Mouse (Mus musculus): Measurements from ENCODE around the gene Mon1b.

Mon1b gene

GRCm38 (mm10) chr8:113666714-113667432 lies 31.5 kb downstream of the Mon1b start:
- in situ Hi-C loops (cut with MboI; ENCODE audit: low pct_unique_long_range_greater_than_20kb in 1 of 2, low sequenced_read_pairs in 2 of 2, unreplicated experiment in 1 of 2), result loop anchor here (25.0 kb wide), 2 partner anchors 320 to 745 kb away; partner anchors contain the start of gene Clec3a (in 1 of the 2)

- in situ Hi-C loops (cut with MboI; ENCODE audit: low pct_unique_long_range_greater_than_20kb in 1 of 2, low sequenced_read_pairs in 2 of 2, unreplicated experiment in 1 of 2), result loop anchor here (5.0 to 25.0 kb wide), 3 partner anchors 312 to 742 kb away; partner anchors contain the start of gene Clec3a (in 1 of the 2)
Measured at GRCm38 (mm10) chr8:113669924-113670323, 34.5 kb downstream of the Mon1b start.

- in situ Hi-C loops (cut with MboI; ENCODE audit: low pct_unique_long_range_greater_than_20kb in 1 of 2, low sequenced_read_pairs in 2 of 2, unreplicated experiment in 1 of 2), result loop anchor here (5.0 to 25.0 kb wide), 3 partner anchors 310 to 740 kb away; partner anchors contain the start of gene Clec3a (in 1 of the 2)
Measured at GRCm38 (mm10) chr8:113672599-113673255, 37.3 kb downstream of the Mon1b start.

GRCm38 (mm10) chr8:113673300-113673699 lies 37.9 kb downstream of the Mon1b start:
- in situ Hi-C loops (cut with MboI; ENCODE audit: low pct_unique_long_range_greater_than_20kb in 1 of 2, low sequenced_read_pairs in 2 of 2, unreplicated experiment in 1 of 2), result loop anchor here (5.0 to 25.0 kb wide), 3 partner anchors 309 to 739 kb away; partner anchors contain the start of gene Clec3a (in 1 of the 2)

GRCm38 (mm10) chr8:113674611-113675010 lies 39.2 kb downstream of the Mon1b start:
- in situ Hi-C loops (cut with MboI; ENCODE audit: low pct_unique_long_range_greater_than_20kb in 1 of 2, low sequenced_read_pairs in 2 of 2, unreplicated experiment in 1 of 2), result loop anchor here (5.0 to 25.0 kb wide), 3 partner anchors 308 to 738 kb away; partner anchors contain the start of gene Clec3a (in 1 of the 2)

- in situ Hi-C loops (cut with MboI; ENCODE audit: low pct_unique_long_range_greater_than_20kb in 1 of 2, low sequenced_read_pairs in 2 of 2, unreplicated experiment in 1 of 2), result no loop called here
Measured at GRCm38 (mm10) chr8:113675281-113675680, 39.9 kb downstream of the Mon1b start.

GRCm38 (mm10) chr8:113676811-113677210 lies 41.4 kb downstream of the Mon1b start:
- in situ Hi-C loops (cut with MboI; ENCODE audit: low pct_unique_long_range_greater_than_20kb in 1 of 2, low sequenced_read_pairs in 2 of 2, unreplicated experiment in 1 of 2), result no loop called here

GRCm38 (mm10) chr8:113679361-113679760 lies 44.0 kb downstream of the Mon1b start:
- in situ Hi-C loops (cut with MboI; ENCODE audit: low pct_unique_long_range_greater_than_20kb in 1 of 2, low sequenced_read_pairs in 2 of 2, unreplicated experiment in 1 of 2), result no loop called here

- in situ Hi-C loops (cut with MboI; ENCODE audit: low pct_unique_long_range_greater_than_20kb in 1 of 2, low sequenced_read_pairs in 2 of 2, unreplicated experiment in 1 of 2), result no loop called here
Measured at GRCm38 (mm10) chr8:113687889-113688542, 52.6 kb downstream of the Mon1b start.

GRCm38 (mm10) chr8:113688543-113688915 lies 53.1 kb downstream of the Mon1b start:
- in situ Hi-C loops (cut with MboI; ENCODE audit: low pct_unique_long_range_greater_than_20kb in 1 of 2, low sequenced_read_pairs in 2 of 2, unreplicated experiment in 1 of 2), result no loop called here

GRCm38 (mm10) chr8:113691622-113692343 lies 56.4 kb downstream of the Mon1b start:
- in situ Hi-C loops (cut with MboI; ENCODE audit: low pct_unique_long_range_greater_than_20kb in 1 of 2, low sequenced_read_pairs in 2 of 2, unreplicated experiment in 1 of 2), result no loop called here

Measured in mouse embryonic stem cell (cell line).